Mouse (Mus musculus): ENCODE measurements around the gene Scn2b.

The Scn2b gene

DNA sequence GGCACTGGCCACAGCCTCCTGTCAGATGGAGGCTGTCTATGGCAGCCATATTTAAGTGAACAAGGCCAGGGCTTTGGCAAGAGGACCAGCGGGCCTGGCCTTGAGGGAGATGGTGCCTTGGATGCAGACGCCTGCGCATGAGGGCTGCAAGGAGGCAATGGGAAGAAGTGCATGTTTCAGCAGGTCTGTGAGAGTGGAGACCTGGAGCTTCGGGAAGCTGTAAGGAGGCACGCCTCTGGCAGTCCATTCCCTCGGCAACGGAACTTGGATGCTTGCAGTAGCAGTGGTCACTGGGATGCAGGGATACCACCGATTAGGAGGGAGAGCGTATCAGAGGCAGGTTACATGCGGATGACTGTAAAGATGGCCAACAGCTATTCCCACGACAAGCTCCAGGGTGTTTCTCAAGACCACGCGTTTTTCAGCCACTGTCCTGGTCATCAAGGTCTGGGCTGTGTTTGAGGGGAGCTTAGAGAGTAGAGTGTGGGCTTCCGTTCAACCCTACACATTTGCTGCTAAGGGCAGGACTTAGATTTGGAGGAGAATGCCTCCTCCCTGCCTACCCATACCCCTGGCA is 2.5 kb downstream of the Scn2b start:
- DNase-seq (ENCODE audit: low read depth), result no peak

DNA sequence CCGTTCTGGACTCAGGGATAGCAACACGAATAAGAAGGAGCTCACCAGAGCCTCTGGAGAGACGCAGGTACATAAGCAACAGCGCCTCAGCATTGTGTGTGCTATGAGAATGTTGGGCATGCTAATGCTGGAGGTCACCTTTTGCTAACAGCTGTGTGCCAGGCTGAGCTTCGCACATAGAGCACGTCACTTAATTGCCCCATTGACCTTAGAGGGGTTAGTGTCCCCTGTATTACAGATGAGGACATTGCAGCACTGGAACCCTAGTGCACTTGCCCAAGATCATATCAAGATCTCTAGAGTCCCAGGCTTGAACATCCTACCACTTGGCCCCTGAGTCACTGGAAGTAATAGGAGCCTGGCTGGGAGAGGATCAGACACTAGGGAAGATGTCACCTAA is 3.0 kb downstream of the Scn2b start:
- no peak for DNase-seq (ENCODE audit: low read depth)

DNA sequence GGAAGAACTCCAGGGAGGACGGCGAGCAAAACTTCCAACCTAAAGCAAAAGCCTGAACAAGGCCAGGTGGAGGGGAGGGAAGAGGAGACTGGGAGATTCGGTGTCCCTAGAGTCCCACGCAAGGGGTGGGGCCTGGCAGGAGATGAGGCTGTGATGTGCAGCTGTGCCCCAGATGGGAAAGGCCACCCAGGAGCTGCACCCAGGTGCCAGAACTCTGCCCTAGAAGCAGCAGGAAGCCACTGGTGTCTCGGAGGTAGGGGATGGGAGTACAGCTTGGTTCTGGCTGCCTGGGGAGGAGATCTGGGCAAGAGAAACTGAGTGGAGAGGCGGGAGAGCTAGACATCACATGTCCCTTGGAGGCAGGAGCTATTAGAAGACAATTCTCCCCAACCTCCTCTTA is 3.4 kb downstream of the Scn2b start:
- no peak for DNase-seq (ENCODE audit: low read depth)

DNA sequence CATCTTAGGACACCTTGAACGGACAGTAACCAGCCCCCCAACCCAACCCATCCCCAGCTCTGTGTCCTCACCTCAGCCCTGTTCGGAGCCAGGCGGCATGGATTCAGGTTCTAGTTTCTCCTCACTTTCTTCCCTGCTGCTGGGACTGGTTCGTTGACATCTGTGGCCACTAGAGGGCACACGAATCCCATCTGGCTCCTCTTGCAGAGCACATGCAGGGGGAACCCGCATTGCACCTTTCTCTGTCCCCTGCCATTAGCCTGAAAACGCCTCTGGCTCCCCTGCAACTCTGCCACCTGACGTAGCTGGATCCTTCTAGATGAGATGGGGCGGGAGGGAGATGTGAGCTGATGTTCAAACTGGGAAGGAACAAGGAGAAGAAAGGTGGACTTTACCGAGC is 4.2 kb downstream of the Scn2b start:
- DNase-seq (ENCODE audit: low read depth), result peak; percentile 90

DNA sequence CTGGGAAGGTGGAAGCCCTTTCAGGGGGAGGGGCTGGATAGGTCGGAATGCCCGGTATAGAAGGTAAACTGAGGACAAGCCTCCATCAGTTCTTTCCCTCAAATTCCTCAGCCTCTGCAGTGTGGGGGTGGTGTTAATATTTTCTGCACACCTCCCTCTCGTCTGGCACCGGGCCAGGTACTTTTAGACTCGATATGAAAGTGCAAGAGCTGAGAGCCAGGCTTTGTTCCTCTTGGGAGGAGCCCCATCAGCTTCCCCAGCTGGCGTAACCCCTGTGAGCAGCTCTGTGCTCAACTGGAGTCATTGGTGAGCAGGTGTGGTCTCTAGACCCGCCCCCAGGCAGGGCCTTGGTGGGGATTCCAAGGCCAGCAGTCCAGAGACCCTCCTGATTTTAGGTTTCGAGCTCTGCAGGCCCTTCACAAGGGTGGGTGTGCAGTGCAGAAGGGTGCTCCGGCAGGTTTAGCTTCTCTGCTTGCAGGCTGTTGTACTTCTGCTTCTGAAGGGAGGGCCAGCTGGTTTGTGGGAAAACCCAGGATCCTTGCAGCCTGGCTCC is 4.7 kb downstream of the Scn2b start:
- peak; percentile 86 for DNase-seq (ENCODE audit: low read depth)

DNA sequence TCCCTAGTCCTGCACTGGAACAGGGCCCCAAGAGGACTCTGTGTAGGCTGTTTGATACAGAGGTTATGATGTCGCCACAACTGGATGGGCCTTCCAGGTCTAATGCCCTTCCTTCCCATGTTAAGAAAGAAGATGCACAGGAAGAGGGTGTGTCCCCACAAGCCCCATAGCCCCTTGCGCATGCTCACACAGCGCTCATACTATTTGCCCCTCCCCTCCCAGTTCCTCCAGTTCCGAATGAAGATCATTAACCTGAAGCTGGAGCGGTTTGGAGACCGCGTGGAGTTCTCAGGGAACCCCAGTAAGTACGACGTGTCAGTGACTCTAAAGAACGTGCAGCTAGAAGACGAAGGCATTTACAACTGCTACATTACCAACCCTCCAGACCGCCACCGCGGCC is 7.6 kb downstream of the Scn2b start:
- no peak for DNase-seq (ENCODE audit: low read depth)

DNA sequence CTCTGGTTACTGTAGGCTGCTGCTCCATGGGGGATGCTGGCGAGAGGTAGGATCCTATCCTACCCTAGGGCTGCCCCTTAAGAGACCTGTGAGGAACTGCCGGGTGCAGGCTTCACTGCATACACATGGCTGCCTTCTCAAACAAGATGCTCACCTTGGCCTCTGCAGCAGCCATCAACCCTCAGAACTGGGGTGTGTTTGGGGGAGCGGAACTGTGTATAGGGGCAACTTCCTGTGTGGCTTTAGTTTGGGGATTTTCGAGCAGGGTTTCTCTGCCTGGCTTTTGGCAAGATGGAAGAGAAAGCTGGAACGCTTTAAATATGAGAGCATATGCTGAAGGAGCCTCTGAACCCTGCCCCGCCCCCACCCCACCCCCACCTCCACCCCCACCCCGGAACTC is 9.4 kb downstream of the Scn2b start:
- peak; percentile 60 for DNase-seq (ENCODE audit: low read depth)

DNA sequence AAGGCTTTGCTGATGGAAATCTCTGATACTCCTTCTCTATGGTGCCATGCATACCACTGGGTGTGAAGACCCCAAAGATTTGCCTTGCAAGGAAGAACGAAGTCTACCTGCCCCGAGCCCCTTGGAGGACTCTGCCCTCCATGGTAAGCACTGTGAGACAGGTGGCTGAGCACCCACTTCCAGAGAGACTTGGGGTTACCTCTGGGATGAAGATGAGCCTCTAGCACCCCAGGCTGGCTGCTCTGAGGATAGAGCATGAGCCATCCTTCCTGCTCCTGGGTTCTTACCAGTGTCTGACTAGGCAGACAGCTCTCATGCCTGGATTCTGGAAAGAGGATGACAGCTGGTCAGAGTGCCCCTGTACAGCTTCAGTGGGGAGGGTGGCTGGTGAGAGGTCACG is 12.5 kb downstream of the Scn2b start:
- DNase-seq (ENCODE audit: low read depth), result no peak

DNA sequence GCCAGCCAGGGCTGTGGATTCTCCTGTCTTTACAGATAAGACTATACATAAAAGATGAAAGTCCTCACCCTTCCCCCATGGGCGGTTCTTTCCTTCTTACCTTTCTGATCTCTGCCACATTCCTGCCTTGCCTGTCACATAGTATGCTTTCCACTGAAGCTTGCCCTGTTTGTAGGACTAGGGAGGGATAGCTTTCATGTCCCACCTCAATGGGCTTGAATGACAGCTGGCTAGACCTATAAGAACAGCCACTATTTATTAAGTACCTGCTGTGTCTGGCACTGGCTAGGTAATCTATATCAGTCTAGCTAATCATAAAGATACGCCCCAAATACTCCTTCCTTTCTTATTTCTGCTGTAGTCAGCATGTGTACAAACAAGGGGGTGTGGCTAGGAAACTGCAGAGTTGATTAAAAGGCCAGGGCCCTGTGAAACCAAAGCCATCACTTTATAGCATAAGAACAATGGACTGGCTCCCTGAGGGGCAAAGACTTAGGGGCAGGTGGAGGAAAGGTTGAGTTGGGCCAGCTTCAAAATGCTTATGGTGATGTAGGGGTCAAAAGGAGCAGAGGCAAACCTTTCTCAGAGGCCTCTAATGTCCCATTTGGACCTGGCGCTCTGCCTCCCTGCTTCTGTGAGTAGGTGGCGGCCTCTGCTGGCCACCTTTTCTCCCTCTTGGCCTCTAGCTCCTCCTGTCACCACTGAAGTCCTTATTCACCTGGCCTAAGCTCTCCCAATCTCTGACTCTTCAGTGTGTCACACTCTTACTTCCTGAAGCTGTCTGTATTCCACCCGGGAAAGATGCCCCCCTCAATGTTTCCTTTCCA is 16.1 kb downstream of the Scn2b start:
- DNase-seq (ENCODE audit: low read depth), result peak; percentile 84

DNA sequence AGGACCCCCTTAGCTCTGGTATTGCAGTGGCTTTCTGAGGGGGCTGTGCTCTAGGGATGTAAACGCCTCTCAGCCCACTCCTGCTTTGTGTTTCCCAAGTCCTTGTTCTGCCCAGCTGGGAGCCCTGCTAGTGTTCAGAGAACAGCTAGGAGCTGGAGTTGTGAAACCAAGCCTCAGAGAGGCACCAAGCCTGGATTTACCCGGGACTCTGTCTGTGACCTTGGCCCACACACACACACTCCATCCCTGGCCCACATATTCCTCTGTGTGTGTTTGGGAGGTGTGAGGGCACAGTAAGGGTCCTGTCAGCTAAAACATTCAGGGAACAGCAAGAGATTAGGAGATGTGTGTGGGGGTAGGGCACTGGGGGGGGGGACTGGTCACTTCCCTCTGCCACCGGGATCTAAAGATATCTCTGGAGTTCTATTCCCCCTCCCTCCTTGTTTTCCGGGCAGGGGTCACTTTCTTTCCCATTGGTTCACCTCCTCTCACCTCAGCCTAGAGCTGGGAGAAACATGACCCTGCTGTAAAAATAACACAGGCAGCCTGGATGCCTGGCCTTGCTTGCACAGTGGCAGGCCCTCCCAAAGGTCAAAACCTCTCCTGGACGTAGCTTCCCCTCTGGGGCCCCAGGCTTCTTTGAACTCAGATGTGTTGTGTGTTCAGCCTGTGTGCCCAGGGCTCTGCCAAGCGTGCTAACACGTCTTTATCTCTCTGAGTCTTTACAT is 19.0 kb downstream of the Scn2b start:
- DNase-seq (ENCODE audit: low read depth), result no peak

DNA sequence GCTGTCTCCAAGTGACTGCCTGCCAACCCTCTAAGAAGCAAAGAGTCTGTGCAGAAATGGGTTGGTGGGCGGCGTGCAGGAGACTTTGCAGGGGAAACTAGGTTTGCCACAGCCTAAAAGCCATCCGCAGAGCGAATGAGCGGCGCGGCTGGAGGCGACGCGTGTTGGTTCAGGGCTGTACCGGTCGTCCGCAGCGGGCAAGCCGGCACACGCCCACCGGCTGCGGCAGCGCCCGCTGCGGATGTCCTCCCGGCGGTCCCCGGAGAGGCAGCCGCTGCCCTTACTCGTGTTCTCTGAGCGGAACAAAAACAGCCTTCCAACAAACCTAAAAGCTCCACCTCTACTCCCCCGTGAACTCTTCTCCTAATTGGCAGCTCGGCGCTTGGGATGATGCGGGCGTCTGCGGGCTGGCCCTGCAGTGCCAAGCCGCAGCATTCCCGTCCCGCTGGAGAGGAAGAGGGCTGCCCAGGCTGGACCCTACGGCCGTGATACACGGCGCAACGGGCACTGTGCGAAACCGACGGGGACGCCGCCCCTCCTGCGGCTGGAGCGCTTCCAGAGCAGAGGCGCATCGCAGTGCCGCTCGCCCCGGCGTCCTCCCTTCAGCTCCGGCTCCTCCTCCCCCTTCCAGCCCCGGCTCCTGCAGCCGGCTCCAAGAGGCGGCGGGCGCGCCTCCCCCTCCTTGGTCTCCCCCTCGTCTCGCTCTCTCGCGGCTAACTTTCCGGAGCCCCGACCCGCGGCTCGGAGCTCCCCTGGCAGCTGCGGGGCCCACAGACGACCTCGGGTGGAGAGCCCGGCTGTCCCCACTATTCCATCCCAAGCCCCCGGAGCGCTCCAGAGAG is 20.8 kb downstream of the Scn2b start, which contains the start of gene Scn4b:
Scn4b (plus strand) TSS at position 205 of the 842 bp plus-strand sequence.
- peak; percentile 53 for DNase-seq (ENCODE audit: low read depth)

DNA sequence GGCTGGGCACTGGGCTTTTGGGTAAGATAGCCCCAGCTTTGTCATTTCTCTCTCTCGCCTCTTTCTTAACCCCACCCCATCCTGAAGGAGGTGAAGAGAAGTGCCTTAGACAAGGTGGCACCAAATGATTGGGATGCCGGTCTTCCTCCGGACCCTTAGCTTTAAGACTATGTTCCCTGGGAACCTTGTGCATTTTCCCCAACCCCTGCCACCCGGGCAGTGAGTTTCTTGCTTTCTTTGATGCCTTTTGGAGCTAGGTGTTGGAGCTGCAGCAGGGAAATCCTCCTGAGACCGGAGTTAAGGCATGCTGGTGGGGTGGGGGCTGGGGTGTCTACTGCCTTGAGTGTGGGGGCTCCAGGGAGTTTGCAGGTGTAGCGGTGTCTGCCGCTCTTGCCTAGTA is 21.5 kb downstream of the Scn2b start:
- DNase-seq (ENCODE audit: low read depth), result no peak

DNA sequence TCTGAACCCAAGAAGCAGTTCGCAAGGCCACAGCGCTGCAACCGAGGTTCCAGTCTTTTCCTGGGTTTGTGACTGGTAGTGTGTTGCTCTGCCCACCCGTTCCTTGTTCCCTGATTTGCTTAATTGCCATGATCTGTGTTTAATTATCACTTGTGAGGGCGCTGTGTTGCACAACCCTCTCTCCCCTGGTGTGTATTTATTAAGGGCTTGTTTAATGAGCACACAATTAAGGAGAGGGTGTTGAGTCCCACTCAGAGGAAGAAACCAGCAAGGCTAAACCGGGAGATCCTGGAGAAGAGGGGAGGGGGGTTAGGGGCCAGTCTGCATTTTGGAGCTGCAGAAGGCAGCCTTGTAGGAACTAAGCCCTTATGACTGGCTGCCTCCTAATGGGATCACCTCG is 23.4 kb downstream of the Scn2b start:
- DNase-seq (ENCODE audit: low read depth), result no peak

DNA sequence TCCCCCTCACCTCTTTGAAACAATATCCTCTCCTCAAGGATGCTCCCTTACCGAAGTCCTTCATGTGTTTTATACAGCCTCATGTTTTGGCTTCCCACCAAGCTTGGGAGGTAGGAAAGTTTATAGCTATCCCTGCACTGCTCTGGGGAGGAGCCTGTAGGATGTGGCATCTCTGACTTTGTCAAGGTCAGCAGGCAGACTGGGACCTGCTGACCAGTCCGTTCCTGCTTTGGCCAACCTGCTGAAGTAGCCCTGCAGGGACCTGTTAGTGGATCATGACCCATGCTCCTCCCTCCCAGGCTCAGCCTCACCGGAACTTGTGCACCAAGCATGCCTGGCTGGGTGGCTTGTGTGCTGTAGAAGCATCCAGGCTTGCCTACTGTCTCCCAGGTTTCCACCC is 25.1 kb downstream of the Scn2b start:
- no peak for DNase-seq (ENCODE audit: low read depth)

DNA sequence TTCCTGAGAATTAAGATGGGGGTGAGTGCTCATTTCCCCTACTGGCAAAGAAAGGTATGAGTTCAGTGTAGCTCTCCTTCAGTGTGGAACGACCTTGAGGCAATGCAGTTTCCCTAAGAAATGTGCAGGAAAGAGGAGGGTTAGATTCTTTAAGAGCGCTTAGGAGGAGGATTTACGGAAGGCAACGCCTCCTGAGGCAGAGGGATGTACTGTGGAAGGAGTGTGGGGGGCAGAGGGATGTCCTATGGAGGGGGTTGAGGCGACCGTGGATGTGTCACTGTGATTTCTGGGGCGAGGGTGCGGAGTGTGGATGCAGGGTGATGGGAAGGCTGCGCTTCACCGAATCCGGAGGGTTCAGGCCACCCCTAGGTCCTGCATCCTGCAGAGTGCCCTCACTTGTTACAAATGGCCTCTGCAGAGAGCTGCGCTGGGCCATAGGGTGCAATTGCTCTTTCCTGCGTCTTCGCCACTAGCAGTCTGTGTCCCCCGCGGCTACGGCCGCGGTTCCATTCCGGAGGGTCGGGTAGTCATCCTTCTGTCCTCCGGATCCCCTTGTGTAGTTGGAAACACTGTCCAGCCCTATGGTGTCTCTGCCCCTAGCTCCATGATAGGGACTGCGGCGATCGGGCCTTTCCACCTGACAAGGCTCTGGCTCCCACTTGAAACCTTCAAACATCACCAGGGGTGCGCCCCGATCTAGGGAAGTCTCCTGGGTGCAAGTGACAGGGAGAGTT is 28.1 kb downstream of the Scn2b start:
- no peak for DNase-seq (ENCODE audit: low read depth)

DNA sequence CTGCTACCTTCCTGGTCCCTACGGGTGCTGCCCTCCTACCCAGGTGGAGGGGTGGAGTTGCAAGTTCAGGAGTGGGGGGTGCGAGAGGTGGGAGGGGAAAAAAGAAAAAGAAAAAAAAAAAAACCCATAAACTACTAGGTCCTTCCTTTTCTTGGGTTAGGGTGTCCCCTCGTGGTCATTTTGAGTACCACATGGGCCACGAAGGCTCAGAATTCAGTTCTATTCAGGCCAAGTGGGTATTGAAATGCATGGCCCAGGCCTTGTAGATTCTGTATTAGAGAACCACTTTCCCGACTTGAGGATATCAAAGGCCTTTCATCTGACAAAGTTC is 28.6 kb downstream of the Scn2b start:
- peak; percentile 88 for DNase-seq (ENCODE audit: low read depth)

DNA sequence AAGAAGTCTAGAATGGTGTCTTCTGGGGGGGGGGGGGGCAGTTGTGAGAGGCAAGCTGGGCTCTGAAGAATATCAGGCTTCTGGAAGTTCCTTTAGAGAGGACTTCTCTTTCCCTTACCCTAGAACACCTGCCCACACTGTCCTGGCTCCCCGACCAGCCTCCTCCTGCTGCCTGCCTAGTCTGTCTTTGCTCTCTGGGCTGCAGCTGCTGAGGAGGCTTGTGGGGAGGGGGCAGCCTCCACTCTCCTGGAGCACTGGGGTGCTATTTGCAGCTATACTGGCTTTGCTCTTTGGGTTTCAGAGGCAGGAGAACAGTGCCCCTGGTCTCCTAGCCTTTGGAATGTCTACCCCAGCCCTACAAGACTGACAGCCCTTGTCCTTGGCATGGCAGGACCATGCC is 33.4 kb downstream of the Scn2b start:
- DNase-seq (ENCODE audit: low read depth), result no peak

DNA sequence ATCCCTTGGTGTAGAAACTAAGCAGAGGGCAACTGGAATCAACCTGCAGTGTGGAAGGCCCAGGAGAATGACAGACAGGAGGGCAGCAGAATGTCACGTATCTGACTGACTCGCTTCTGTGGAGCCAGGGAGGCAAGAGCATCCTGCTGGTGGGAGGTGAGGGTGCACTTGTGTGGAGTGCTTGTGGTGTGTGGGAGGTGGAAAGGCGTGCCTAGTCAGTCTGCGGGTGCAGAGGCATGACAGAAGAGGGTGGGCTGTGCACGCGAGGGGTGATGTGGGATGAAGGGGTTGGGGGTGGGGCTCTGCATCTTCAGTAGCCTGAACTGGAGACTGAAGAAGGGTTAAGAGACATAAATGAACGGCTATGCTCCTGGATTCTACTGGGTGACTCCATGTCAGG is 35.8 kb downstream of the Scn2b start:
- no peak for DNase-seq (ENCODE audit: low read depth)

DNA sequence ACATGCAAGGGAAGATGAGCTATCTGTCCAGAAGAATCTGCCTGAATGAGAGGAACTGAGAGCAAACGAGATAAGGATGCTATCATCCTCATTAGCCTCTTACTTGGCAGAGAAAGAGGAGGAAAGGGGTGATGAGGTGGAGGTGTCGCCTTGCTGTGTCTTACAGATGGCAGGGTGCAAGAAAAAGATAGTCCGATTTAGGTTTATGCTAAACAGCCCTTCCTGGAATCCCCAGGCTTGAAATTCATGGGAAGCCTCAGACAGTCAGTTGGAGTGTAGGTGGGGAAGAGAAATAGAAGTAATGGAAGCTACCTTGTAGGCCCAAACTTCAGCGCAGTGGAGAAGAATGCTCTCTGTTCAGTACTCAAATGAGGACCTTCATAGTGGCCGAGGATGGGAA is 50.3 kb downstream of the Scn2b start:
- DNase-seq (ENCODE audit: low read depth), result no peak

DNA sequence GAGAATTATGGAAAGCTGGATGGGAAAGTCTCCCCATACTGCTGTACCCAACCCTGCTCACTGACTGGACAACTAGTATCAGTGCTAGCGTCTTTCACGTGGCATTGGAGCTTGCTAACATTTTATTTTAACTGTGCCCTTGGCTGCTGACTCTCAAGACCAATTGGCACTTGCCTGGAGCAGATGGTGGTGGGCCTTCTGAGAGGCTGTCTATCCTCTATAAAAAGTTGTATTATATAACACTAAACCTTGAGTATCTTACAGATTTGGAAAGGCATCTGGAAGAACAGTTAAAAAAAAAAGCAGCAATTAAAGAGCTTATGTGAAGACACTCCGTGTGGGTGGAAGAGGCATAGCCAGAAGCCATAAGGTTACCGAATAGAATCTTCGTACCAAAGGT is 52.6 kb downstream of the Scn2b start:
- DNase-seq (ENCODE audit: low read depth), result no peak

DNA sequence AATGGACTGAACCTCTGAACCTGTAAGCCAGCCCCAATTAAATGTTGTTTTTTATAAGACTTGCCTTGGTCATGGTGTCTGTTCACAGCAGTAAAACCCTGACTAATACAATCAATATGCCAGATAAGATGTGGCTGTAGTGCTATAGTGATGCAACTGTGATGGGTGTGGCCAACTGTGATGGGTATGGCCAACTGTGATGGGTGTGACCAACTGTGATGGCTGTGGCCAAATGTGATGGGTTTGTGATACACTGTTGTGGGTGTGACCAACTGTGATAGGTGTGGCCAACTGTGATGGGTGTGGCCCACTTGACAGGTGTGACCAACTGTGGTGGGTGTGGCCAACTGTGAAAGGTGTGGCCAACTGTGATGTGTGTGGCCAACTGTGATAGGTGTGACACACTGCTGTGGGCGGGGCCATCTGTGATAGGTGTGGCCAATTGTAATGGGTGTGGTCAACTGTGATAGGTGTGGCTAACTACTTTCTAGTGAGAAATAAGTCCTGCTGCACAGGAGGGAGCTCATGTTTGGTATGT is 53.6 kb downstream of the Scn2b start:
- peak; percentile 17 for DNase-seq (ENCODE audit: low read depth)
